Mouse (Mus musculus) liver, embryonic 13.5 days (tissue): ENCODE data around the gene Zwilch. TPM values are rescaled to one million over a fixed set of nuclear protein-coding genes. Genes with fewer than 3 reads are reported as not detected.
A peak's percentile ranks its signal among the peaks of the same experiment; 100 is the strongest.

Experiments used
- ATAC-seq: fragments of 200-750 bp; cut with Nextera tagmentation; 2 replicates; pipeline ENCODE4 v1.8.0; 2017; ENCODE audit warnings: low read depth, mild to moderate bottlenecking, moderate number of reproducible peaks, moderate library complexity
- DNase-seq: peaks from one replicate; pipeline ENCODE4 v3.0.0; 2022
- H3K27ac ChIP-seq: fragments of 300-500 bp; sonication (generic); 2 replicates; pipeline ENCODE4 v1.5.1; 2015; ENCODE audit warnings: moderate library complexity, mild to moderate bottlenecking, inconsistent platforms
- H3K27me3 ChIP-seq: fragments of 300-500 bp; sonication (generic); 2 replicates; pipeline ENCODE4 v1.6.1; 2015; ENCODE audit warnings: mild to moderate bottlenecking, inconsistent platforms
- H3K36me3 ChIP-seq: fragments of 300-500 bp; sonication (generic); 2 replicates; pipeline ENCODE4 v1.6.1; 2015; ENCODE audit warnings: mild to moderate bottlenecking, inconsistent platforms
- H3K4me1 ChIP-seq: fragments of 300-500 bp; sonication (generic); replicated peaks from 2 replicates; pipeline ENCODE4 v1.6.1; 2015; ENCODE audit warnings: inconsistent platforms
- H3K4me2 ChIP-seq: fragments of 300-500 bp; sonication (generic); 2 replicates; pipeline ENCODE4 v1.6.1; 2015; ENCODE audit warnings: inconsistent platforms, mild to moderate bottlenecking, moderate library complexity
- H3K4me3 ChIP-seq: fragments of 300-500 bp; sonication (generic); replicated peaks from 2 replicates; pipeline ENCODE4 v1.5.1; 2015; ENCODE audit warnings: mild to moderate bottlenecking, inconsistent platforms
- H3K9ac ChIP-seq: fragments of 300-500 bp; sonication (generic); 2 replicates; pipeline ENCODE4 v1.6.1; 2015; ENCODE audit warnings: mild to moderate bottlenecking, inconsistent platforms
- H3K9me3 ChIP-seq: fragments of 300-500 bp; sonication (generic); replicated peaks from 2 replicates; pipeline ENCODE4 v1.6.1; 2016; ENCODE audit warnings: inconsistent platforms
- WGBS: fragments of 180-500 bp; shearing (Covaris S2); methylation state at CpG from one replicate; pipeline ENCODE4 v1.1.7; 2015; ENCODE audit not compliant: insufficient replicate concordance; 5-methylcytosine and 5-hydroxymethylcytosine counted together
- polyA plus RNA-seq: library from polyadenylated mRNA; unstranded; fragments of >200 nt; fragmentation: Nextera tagmentation; extraction: Ambion mirVana; gene quantifications from 2 replicates; pipeline ENCODE4 v1.2.1, GENCODE M21; 2015

The Zwilch gene
- 14.7 and 17.6 TPM in 2 replicates for polyA plus RNA-seq

GRCm38 (mm10) chr9:64172816-64173665, at the start of gene Zwilch, which contains the start of gene Rpl4:
TSS of gene Zwilch (minus strand) at chr9:64173104.
TSS of gene Rpl4 (plus strand) at chr9:64173375.
- H3K36me3 ChIP-seq = peaks cover 51% of the 10 kb centered on the region
- H3K9ac ChIP-seq = peak within 1 kb of the TSS; percentile 94
- H3K4me1 ChIP-seq = peaks cover 52% of the 10 kb centered on the region
- H3K4me2 ChIP-seq = peak within 1 kb of the TSS; percentile 77
- H3K27ac ChIP-seq = peak within 1 kb of the TSS; percentile 75
- no peaks in the 10 kb centered on the region for H3K27me3 ChIP-seq
- no peaks in the 10 kb centered on the region for H3K9me3 ChIP-seq
- peak; percentile 77 for DNase-seq
- ATAC-seq = peak; percentile 77
- under 1% methylated on average over 42 of the region's 42 CpGs for WGBS
- H3K4me3 ChIP-seq = peak within 1 kb of the TSS; percentile 89

GRCm38 (mm10) chr9:64222098-64222497, 49.2 kb upstream of the Zwilch start:
- H3K27me3 ChIP-seq = no peaks in the 10 kb centered on the region
- H3K4me1 ChIP-seq = peaks cover 29% of the 10 kb centered on the region
- 23% methylated on average over 2 of the region's 2 CpGs for WGBS
- DNase-seq (no peak), ATAC-seq (no peak)
- no peak overlapping the region for H3K4me3 ChIP-seq
- no peak overlapping the region for H3K9ac ChIP-seq
- H3K4me2 ChIP-seq = no peak overlapping the region
- no peak overlapping the region for H3K27ac ChIP-seq
- no peaks in the 10 kb centered on the region for H3K9me3 ChIP-seq
- H3K36me3 ChIP-seq = 0 out of 2 replicates have a peak, but pooled peaks cover 2% of the 10 kb centered on the region

- 76% methylated on average over 4 of the region's 4 CpGs for WGBS
- no peak for ATAC-seq
- H3K4me2 ChIP-seq = no peak overlapping the region
Observed at GRCm38 (mm10) chr9:64221480-64221879, 48.6 kb upstream of the Zwilch start.

GRCm38 (mm10) chr9:64220603-64221002, 47.7 kb upstream of the Zwilch start:
- no peak for ATAC-seq
- 68% methylated on average over 1 of the region's 1 CpGs for WGBS
- no peak for DNase-seq
- no peak overlapping the region for H3K4me3 ChIP-seq
- no peaks in the 10 kb centered on the region for H3K9me3 ChIP-seq
- 0 out of 2 replicates have a peak, but pooled peaks cover 2% of the 10 kb centered on the region for H3K36me3 ChIP-seq
- no peak overlapping the region for H3K4me2 ChIP-seq
- H3K9ac ChIP-seq = no peak overlapping the region
- peaks cover 36% of the 10 kb centered on the region for H3K4me1 ChIP-seq
- no peak overlapping the region for H3K27ac ChIP-seq
- no peaks in the 10 kb centered on the region for H3K27me3 ChIP-seq

More at GRCm38 (mm10) chr9:64221480-64221879, 48.6 kb upstream of the Zwilch start:
- 0 out of 2 replicates have a peak, but pooled peaks cover 2% of the 10 kb centered on the region for H3K36me3 ChIP-seq
- DNase-seq = no peak
- no peak overlapping the region for H3K9ac ChIP-seq
- no peak overlapping the region for H3K4me3 ChIP-seq
- H3K27ac ChIP-seq = no peak overlapping the region
- no peaks in the 10 kb centered on the region for H3K9me3 ChIP-seq
- H3K4me1 ChIP-seq = peaks cover 35% of the 10 kb centered on the region
- no peaks in the 10 kb centered on the region for H3K27me3 ChIP-seq

- H3K36me3 ChIP-seq = 0 out of 2 replicates have a peak, but pooled peaks cover 2% of the 10 kb centered on the region
- ATAC-seq (no peak), DNase-seq (no peak)
- no peak overlapping the region for H3K4me3 ChIP-seq
- H3K9me3 ChIP-seq = no peaks in the 10 kb centered on the region
- H3K4me2 ChIP-seq = no peak overlapping the region
- peaks cover 35% of the 10 kb centered on the region for H3K4me1 ChIP-seq
- no peak overlapping the region for H3K27ac ChIP-seq
- WGBS = 75% methylated on average over 10 of the region's 10 CpGs
- no peaks in the 10 kb centered on the region for H3K27me3 ChIP-seq
- no peak overlapping the region for H3K9ac ChIP-seq
Observed at GRCm38 (mm10) chr9:64219772-64220420, 47.0 kb upstream of the Zwilch start.

- Histone ChIP-seq H3K4me2 (no peak overlapping the region), H3K27me3 (no peaks in the 10 kb centered on the region), H3K9me3 (no peaks in the 10 kb centered on the region), H3K27ac (no peak overlapping the region), H3K4me3 (no peak overlapping the region), H3K36me3 (0 out of 2 replicates have a peak, but pooled peaks cover 2% of the 10 kb centered on the region), H3K4me1 (peaks cover 35% of the 10 kb centered on the region), H3K9ac (no peak overlapping the region)
- DNase-seq (no peak), ATAC-seq (no peak)
- WGBS = 76% methylated on average over 1 of the region's 1 CpGs
Observed at GRCm38 (mm10) chr9:64219305-64219704, 46.4 kb upstream of the Zwilch start.

GRCm38 (mm10) chr9:64217887-64218286, 45.0 kb upstream of the Zwilch start:
- no peak overlapping the region for H3K9ac ChIP-seq
- no peak for ATAC-seq
- no peak overlapping the region for H3K27ac ChIP-seq

GRCm38 (mm10) chr9:64216641-64217040, 43.7 kb upstream of the Zwilch start:
- no peak overlapping the region for H3K4me2 ChIP-seq
- H3K9ac ChIP-seq = no peak overlapping the region
- DNase-seq = no peak
- H3K4me3 ChIP-seq = no peak overlapping the region
- no peak for ATAC-seq
- no peak overlapping the region for H3K27ac ChIP-seq
- no peaks in the 10 kb centered on the region for H3K9me3 ChIP-seq
- no peaks in the 10 kb centered on the region for H3K27me3 ChIP-seq
- 94% methylated on average over 2 of the region's 2 CpGs for WGBS
- H3K4me1 ChIP-seq = peaks cover 29% of the 10 kb centered on the region
- peaks cover 10% of the 10 kb centered on the region for H3K36me3 ChIP-seq

More at GRCm38 (mm10) chr9:64217887-64218286, 45.0 kb upstream of the Zwilch start:
- DNase-seq = no peak
- Histone ChIP-seq H3K4me2 (no peak overlapping the region), H3K9me3 (no peaks in the 10 kb centered on the region), H3K4me3 (no peak overlapping the region), H3K36me3 (0 out of 2 replicates have a peak, but pooled peaks cover 4% of the 10 kb centered on the region), H3K27me3 (no peaks in the 10 kb centered on the region), H3K4me1 (peaks cover 35% of the 10 kb centered on the region)

- no peak overlapping the region for H3K9ac ChIP-seq
- no peak overlapping the region for H3K4me3 ChIP-seq
- WGBS = 29% methylated on average over 4 of the region's 4 CpGs
- H3K36me3 ChIP-seq = peaks cover 13% of the 10 kb centered on the region
- peaks cover 29% of the 10 kb centered on the region for H3K4me1 ChIP-seq
- H3K27me3 ChIP-seq = no peaks in the 10 kb centered on the region
- ATAC-seq = no peak
- no peaks in the 10 kb centered on the region for H3K9me3 ChIP-seq
- H3K27ac ChIP-seq = no peak overlapping the region
- DNase-seq = no peak
- H3K4me2 ChIP-seq = no peak overlapping the region
Observed at GRCm38 (mm10) chr9:64216090-64216489, 43.2 kb upstream of the Zwilch start.

- peaks cover 22% of the 10 kb centered on the region for H3K4me1 ChIP-seq
- no peak for ATAC-seq
- WGBS = 83% methylated on average over 17 of the region's 17 CpGs
Observed at GRCm38 (mm10) chr9:64214452-64214851, 41.5 kb upstream of the Zwilch start.

GRCm38 (mm10) chr9:64207509-64208084, 34.7 kb upstream of the Zwilch start:
- Histone ChIP-seq H3K36me3 (peaks cover 35% of the 10 kb centered on the region), H3K9me3 (no peaks in the 10 kb centered on the region), H3K27ac (no peak overlapping the region), H3K27me3 (no peaks in the 10 kb centered on the region), H3K4me2 (no peak overlapping the region), H3K9ac (no peak overlapping the region), H3K4me3 (no peak overlapping the region), H3K4me1 (no peaks in the 10 kb centered on the region)
- WGBS = 75% methylated on average over 3 of the region's 3 CpGs
- no peak for ATAC-seq
- DNase-seq = no peak

More at GRCm38 (mm10) chr9:64214452-64214851, 41.5 kb upstream of the Zwilch start:
- Histone ChIP-seq H3K9ac (no peak overlapping the region), H3K4me3 (no peak overlapping the region), H3K27me3 (no peaks in the 10 kb centered on the region), H3K36me3 (peaks cover 24% of the 10 kb centered on the region), H3K9me3 (no peaks in the 10 kb centered on the region), H3K4me2 (no peak overlapping the region), H3K27ac (no peak overlapping the region)
- DNase-seq = no peak
